Mouse (Mus musculus): Measurements from ENCODE around the gene Suclg1. TPM values are rescaled to one million over a fixed set of nuclear protein-coding genes. Genes with fewer than 3 reads are reported as not detected.

Suclg1 gene
- polyA plus RNA-seq (2012; rRNA removed; ENCODE audit: low replicate concordance) = 69.4 and 73.2 TPM in 2 replicates

DNA sequence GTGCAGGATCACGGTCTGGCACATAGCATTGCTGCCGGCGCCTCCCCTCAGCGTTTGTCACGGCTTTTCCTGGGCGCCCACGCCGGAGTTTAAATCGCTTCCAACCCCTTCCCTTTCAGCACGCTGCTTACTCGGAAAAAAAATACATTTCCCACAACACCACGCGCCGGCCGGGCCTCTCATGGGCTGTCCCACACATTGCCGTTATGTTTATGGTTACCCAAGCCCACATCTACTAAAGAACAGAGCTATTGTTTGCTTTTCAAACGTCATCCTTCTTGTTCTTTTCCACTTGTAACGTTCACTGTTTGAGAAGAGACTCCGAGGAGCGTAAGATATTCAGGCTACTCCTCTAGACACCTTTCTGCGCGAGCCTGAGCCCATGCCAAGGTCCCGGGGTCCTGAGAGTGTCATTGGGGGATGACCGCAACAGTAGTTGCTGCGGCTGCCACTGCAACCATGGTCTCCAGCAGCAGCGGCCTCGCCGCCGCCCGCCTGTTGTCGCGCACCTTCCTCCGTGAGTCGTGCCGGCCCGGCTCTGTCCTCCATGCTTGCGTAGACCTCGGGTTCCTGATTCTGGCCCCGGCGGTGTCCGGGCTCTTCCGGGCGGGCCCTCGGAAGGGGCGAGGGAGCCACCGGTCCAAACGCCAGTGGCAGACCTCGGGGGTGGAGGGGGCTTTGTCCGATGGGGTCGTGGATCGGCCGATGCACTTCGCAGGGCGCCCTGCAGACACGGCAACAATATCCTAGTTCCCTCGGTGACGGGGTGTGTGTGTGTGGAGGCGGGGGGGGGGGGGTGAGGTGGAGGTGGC lies at the start of gene Suclg1:
TSS of gene Suclg1 (plus strand) at position 146 of the 812 bp plus-strand sequence.

DNA sequence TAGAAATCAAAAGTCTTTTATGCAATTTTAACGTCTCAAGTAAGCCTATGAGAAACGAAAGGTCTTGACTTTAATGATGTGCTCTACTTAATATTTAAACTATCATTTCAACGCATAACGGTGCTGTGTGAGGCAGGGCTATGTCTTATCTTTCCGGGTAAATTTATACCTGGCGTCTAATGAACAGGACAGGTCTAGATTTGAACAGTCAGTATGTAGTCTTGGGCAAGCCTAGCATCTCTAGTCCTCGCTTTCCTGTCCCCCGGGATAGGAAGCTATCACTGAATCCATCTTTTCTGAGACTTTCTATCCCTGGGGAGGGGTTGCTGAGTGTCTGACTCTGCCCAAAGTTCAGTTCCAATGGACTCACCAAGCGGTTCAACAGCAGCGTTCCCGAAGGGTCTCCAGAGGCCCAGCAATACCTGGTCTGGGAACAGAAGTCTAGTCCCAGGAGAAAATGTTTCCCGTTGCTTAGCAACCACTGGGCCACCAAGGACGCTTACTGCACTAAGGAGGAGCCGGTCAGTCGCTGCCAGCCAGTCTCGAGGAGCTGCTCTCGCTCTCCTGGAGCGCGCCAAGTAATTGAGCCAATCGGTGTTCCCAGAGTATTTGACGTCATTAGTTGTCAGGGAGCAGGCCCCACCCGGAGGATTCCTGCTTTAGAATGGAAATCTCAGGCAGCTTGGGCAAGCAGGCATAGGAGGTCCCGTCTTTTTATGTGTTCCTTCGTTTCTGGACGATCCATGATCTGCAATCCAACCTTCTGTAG lies 26.8 kb upstream of the Suclg1 start, which contains the start of gene Dnah6:
TSS of gene Dnah6 (minus strand) at position 463 of the 769 bp plus-strand sequence.

Other genes with a start within 250 kb of the Suclg1 start
- 0.01 TPM in 2 replicates for gene Dnah6, start 26.7 kb upstream of the Suclg1 start, polyA plus RNA-seq (2012; rRNA removed; ENCODE audit: low replicate concordance)
- not detected in 2 replicates for gene 4931417E11Rik, start 221.3 kb downstream of the Suclg1 start, polyA plus RNA-seq (2012; rRNA removed; ENCODE audit: low replicate concordance)

All from duodenum, adult 2 months (tissue).